Mouse (Mus musculus) brain, embryonic 14.5 days (tissue): ENCODE measurements around the gene Naa15.
A peak's percentile ranks its signal among the peaks of the same experiment; 100 is the strongest.

Source experiments
- CTCF ChIP-seq: fragments of 200-500 bp; IDR thresholded peaks from 2 replicates; pipeline ENCODE4 v1.5.1; 2012; ENCODE audit warnings: inconsistent platforms, mild to moderate bottlenecking, moderate library complexity, borderline replicate concordance; ENCODE audit not compliant: insufficient read depth, insufficient read length; ENCODE audit errors: extremely low read depth
- POLR2A ChIP-seq: fragments of 200-500 bp; IDR thresholded peaks from 2 replicates; pipeline ENCODE4 v1.6.1; 2012; ENCODE audit warnings: mild to moderate bottlenecking, inconsistent platforms, borderline replicate concordance; ENCODE audit not compliant: poor library complexity, insufficient read depth, insufficient read length, severe bottlenecking; ENCODE audit errors: extremely low read depth

DNA sequence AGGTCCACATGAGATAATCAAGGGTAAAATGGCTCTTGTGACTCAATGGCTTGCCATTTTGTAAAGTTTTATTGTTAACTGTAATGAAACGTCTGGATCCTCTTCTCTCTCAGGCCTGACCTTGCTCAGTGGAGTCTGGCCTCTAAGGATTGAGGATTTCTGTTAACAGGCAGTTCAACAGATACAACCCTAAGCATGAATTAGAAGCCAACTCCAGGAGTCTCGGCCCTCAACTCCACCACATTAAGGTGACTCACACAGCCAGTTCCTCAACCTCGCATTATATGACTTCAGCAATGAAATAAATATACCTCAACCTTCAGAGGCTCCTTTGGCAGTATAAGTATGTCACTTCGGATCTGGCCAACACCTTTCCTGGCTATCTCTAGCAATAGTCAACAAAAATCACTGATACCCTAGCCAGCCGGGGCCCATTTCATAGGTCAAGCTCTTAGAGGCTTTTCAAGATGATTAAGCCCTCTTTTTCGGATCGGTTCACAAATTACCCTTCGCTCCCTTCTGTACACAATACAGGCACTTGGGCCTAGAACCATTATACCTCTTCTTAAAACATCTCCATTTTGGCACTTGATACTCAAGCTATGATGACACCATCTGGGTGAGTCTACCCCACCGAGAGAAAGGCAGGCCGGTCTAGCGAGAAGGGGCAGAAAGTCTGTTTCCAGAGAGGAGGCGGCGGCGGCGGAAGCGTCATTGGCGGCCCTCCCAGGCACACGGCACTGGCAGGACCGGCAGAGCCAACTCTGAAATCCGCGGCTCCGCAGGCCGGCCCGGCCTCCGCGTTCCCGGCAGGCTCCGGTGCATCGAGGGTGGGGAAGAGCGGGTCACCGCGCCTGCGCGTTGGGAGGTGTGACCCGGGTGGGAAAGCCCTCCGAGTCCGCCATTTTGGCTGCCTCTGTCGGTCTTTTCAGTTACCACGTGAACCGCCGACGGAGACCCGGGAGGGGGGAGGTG lies at the start of gene Naa15:
- TF ChIP-seq CTCF (no peak), POLR2A (peak; percentile 93)
